Mouse (Mus musculus): ENCODE data around the gene Hnrnpm. TPM values are rescaled to one million over a fixed set of nuclear protein-coding genes. Genes with fewer than 3 reads are reported as not detected.

Gene Hnrnpm
- polyA plus RNA-seq, 1 experiment from 2014 or later, result 283 TPM

DNA sequence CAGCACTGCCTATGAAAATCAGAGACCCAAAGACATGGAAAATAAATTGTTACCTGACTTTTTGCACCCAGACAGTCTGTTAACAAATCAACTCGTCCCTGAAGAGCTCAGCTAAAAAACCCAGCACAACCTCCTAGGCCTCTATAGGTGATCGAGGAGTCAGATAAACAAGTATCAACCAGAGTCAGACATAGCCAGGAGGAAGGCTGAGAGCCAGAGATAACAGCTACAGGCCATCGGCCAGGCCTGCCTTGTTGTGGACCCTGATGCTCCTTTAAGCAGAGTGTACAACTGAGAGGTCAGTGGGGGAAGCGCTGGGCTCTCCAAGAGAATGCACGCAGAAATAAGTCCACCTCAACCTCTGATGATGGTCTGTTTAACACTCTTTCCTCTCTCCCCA lies 26.6 kb upstream of the Hnrnpm start:
- WGBS, result 89% methylated on average over 5 of the region's 5 CpGs
- Histone ChIP-seq H3K4me1 (replicated peaks) (peaks cover 5% of the 10 kb centered on the region; the same call in 1 of the 2 replicates), H3K36me3 (peaks cover 29% of the 10 kb centered on the region), H3K27ac (no peak overlapping the region), H3K9ac (replicated peaks) (no peak overlapping the region), H3K9me3 (no peaks in the 10 kb centered on the region), H3K4me2 (replicated peaks) (no peak overlapping the region), H3K4me3 (replicated peaks) (no peak overlapping the region), H3K27me3 (no peaks in the 10 kb centered on the region)
- ATAC-seq, result no peak

DNA sequence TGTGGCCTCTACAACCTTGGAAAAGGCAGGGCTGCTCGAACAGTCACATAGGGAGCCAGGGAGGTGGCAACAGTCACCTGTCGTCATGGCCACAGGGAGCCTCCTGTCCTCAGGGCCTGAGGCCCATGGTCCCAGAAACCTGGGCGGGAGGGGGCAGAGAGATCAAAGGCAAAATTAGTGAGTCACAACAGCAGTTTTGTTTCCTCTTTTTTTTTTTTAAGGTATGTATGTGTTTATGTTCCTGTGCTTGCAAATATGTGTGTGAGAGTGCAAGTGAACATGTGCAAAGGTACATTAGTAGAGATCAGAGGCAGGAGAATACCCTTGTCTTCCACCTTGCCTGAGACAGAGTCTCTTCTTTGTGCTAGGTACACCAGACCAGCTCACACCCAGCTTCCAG lies 23.2 kb upstream of the Hnrnpm start:
- H3K4me3 ChIP-seq (replicated peaks), result no peak overlapping the region
- WGBS, result 84% methylated on average over 3 of the region's 3 CpGs
- no peaks in the 10 kb centered on the region for H3K9me3 ChIP-seq
- no peaks in the 10 kb centered on the region for H3K4me1 ChIP-seq (replicated peaks)
- no peak overlapping the region for H3K27ac ChIP-seq
- no peak overlapping the region for H3K4me2 ChIP-seq (replicated peaks)
- H3K36me3 ChIP-seq, result peaks cover 52% of the 10 kb centered on the region
- no peak overlapping the region for H3K9ac ChIP-seq (replicated peaks)
- ATAC-seq, result no peak
- H3K27me3 ChIP-seq, result no peaks in the 10 kb centered on the region

DNA sequence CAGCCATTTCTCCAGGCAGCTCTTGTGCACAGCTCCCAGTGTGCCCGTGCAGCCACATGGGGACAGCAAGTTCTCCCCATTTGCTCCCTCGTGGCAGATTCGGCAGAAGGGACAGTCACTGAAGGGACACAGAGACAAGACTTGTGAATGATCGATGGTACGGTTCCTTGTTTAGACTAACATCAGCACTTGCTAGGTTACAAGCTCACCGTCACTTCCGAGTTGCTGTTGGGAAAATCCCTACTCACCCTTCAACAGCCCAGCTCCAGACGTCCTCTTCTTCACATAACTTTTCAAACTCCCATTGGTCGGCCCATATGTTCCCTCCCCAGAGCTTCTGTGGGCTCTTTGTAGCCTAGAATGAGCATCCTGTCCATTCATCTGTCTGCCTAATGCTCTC lies 16.4 kb upstream of the Hnrnpm start:
- Histone ChIP-seq H3K9me3 (no peaks in the 10 kb centered on the region), H3K36me3 (peaks cover 58% of the 10 kb centered on the region)
- WGBS, result 90% methylated on average over 9 of the region's 9 CpGs

DNA sequence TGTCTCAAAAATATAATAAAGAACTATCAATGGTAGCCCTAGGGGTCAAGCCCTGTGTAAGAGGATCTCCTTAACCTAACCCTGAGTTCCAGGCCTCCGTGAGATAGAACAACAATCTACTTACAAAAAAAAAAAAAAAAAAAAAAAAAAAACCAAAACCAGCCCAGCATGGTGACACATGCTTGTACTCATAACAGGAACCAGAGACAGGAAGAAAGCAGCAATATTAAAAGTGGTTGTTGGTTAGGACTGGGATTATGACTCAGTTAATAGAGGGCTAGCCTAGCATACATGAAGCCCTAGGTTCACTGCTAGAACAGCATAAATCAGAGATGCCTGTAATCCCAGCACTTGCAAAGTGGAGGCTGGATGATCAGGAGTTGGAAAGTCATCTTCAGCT lies 15.5 kb upstream of the Hnrnpm start:
- Histone ChIP-seq H3K4me1 (replicated peaks) (no peaks in the 10 kb centered on the region), H3K4me2 (replicated peaks) (no peak overlapping the region), H3K9ac (replicated peaks) (no peak overlapping the region), H3K27me3 (no peaks in the 10 kb centered on the region), H3K9me3 (no peaks in the 10 kb centered on the region), H3K27ac (no peak overlapping the region), H3K4me3 (replicated peaks) (no peak overlapping the region), H3K36me3 (peaks cover 59% of the 10 kb centered on the region)
- 71% methylated on average over 1 of the region's 1 CpGs for WGBS
- ATAC-seq, result no peak

More for the DNA sequence above, 16.4 kb upstream of the Hnrnpm start:
- no peak for ATAC-seq
- no peak overlapping the region for H3K4me2 ChIP-seq (replicated peaks)
- no peak overlapping the region for H3K9ac ChIP-seq (replicated peaks)
- no peak overlapping the region for H3K27ac ChIP-seq
- H3K27me3 ChIP-seq, result no peaks in the 10 kb centered on the region
- H3K4me1 ChIP-seq (replicated peaks), result no peaks in the 10 kb centered on the region
- no peak overlapping the region for H3K4me3 ChIP-seq (replicated peaks)

DNA sequence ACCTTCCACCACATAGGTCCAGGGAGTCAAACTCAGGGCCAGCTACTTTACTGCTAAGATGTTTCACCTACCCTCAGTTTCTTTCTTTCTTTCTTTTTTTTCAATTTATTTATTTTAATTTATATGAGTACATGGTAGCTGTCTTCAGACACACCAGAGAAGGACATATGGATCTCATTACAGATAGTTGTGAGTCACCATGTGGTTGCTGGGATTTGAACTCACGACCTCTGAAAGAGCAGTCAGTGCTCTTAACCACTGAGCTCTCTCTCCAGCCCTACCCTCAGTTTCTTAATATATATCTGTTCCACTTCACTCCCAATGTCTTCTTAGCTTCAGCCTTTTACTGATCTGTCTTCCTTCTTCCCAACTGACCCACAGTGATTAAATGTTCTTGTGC lies 8.8 kb upstream of the Hnrnpm start:
- Histone ChIP-seq H3K4me1 (replicated peaks) (no peaks in the 10 kb centered on the region), H3K27me3 (no peaks in the 10 kb centered on the region), H3K36me3 (peaks cover 66% of the 10 kb centered on the region), H3K27ac (no peak overlapping the region), H3K9me3 (no peaks in the 10 kb centered on the region), H3K4me2 (replicated peaks) (no peak overlapping the region), H3K4me3 (replicated peaks) (no peak overlapping the region), H3K9ac (replicated peaks) (no peak overlapping the region)
- WGBS, result 97% methylated on average over 1 of the region's 1 CpGs
- ATAC-seq, result no peak

DNA sequence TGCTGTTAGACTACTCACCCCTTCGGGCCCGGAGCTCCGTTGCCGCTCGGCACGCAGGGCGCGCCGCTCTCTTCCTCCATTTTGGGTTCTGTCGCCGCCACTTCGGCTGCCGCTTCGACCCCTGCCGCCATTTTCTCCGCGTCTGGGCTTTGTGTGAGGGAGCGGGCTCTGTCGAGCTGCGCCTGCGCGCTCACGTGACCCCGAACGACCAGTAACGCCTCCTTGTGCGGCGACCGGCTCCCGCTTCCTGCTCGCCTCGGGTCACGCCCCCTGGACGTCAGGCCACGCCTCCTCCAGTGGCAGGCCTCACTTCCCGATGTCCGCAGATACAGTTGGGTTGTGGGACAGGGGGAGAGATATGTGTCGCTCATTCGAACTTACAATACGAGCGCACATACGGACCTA lies 1.4 kb downstream of the Hnrnpm start:
- Histone ChIP-seq H3K9me3 (no peaks in the 10 kb centered on the region), H3K27ac (peak overlapping the region; percentile 97), H3K9ac (replicated peaks) (peak overlapping the region; percentile 92), H3K4me2 (replicated peaks) (peak overlapping the region; percentile 96), H3K4me3 (replicated peaks) (peak overlapping the region; percentile 76), H3K4me1 (replicated peaks) (peaks cover 45% of the 10 kb centered on the region), H3K36me3 (no peaks in the 10 kb centered on the region), H3K27me3 (no peaks in the 10 kb centered on the region)
- WGBS, result under 1% methylated on average over 38 of the region's 42 CpGs
- ATAC-seq, result peak; percentile 97

DNA sequence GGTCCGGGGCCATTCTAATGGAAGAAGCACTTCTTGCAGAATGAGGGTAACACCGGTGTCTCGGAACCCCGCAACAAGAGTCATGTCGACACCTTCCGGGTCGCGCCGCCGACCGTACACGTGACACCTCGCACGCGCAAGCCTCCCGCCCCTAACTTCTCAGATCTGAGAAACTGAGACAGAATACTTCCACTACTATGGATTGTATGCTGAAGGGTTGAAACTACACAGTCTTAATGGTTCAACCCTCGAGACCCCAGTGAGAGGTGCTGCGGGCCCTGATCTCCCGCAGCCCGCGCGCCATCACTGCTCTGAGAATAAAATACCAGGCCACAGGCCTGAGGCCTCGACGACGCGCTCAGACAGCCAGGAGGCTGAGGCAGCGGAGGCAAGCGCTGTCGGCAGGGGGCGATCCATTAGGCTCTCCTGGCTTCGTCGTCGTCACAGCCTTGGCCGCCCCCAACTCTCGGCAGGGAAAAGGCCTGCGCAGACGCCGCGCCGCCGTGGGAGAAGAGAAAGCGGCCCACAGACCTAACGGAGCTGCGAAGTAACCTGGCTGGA lies 1.9 kb downstream of the Hnrnpm start:
- peak overlapping the region; percentile 92 for H3K9ac ChIP-seq (replicated peaks)
- peak overlapping the region; percentile 97 for H3K27ac ChIP-seq
- 0% methylated on average over 38 of the region's 44 CpGs for WGBS
- peak overlapping the region; percentile 76 for H3K4me3 ChIP-seq (replicated peaks)
- no peaks in the 10 kb centered on the region for H3K36me3 ChIP-seq
- no peaks in the 10 kb centered on the region for H3K9me3 ChIP-seq
- ATAC-seq, result peak; percentile 90
- H3K4me2 ChIP-seq (replicated peaks), result peak overlapping the region; percentile 96
- H3K4me1 ChIP-seq (replicated peaks), result peaks cover 47% of the 10 kb centered on the region
- H3K27me3 ChIP-seq, result no peaks in the 10 kb centered on the region

DNA sequence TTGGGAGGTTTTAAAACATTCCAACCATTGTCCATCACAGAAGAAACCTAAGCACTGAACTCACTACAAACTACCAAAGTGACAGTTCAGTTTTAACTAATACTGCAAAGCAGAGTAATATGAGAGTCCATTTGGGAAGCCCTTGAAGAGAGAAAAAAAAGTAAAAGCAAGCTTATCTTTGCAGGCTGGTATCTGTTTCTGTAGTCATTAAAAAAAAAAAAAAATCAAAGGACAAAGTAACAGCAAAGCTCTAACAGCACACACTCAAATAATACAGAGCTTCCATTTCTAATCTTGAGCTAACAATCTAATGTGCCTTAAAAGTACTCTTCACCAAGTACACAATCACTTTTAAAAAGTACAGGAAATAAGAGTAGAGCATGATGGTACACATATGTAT lies 4.9 kb downstream of the Hnrnpm start:
- no peaks in the 10 kb centered on the region for H3K9me3 ChIP-seq
- H3K9ac ChIP-seq (replicated peaks), result no peak overlapping the region
- H3K4me2 ChIP-seq (replicated peaks), result peak overlapping the region; percentile 96
- H3K36me3 ChIP-seq, result peaks cover 9% of the 10 kb centered on the region
- H3K27ac ChIP-seq, result no peak overlapping the region
- H3K27me3 ChIP-seq, result no peaks in the 10 kb centered on the region
- peaks cover 55% of the 10 kb centered on the region for H3K4me1 ChIP-seq (replicated peaks)
- ATAC-seq, result no peak
- H3K4me3 ChIP-seq (replicated peaks), result 0 out of 2 replicates have a peak overlapping the region, but pooled peaks have one; percentile 2

DNA sequence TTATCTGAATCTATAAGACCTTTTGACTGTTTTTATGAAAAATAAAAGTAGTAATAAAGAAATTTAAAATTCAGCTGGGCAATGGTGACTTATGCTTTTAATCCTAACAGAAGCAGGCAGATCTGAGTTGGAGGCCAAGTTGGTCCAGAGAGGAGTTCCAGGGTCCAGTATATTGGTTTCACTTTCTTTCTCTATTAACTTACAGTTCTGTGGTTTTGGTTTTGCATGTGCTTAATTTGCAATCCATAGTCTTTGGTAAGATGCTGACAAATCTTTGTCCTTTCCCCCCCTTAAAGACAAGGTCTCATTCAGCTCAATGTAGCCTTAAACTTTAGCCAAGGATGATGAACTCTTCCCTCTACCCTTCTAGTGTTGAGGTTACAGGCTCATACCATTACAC lies 7.9 kb downstream of the Hnrnpm start:
- Histone ChIP-seq H3K4me3 (replicated peaks) (no peak overlapping the region), H3K4me1 (replicated peaks) (peaks cover 57% of the 10 kb centered on the region), H3K27me3 (no peaks in the 10 kb centered on the region), H3K27ac (no peak overlapping the region), H3K4me2 (replicated peaks) (no peak overlapping the region), H3K9ac (replicated peaks) (no peak overlapping the region), H3K9me3 (no peaks in the 10 kb centered on the region), H3K36me3 (peaks cover 17% of the 10 kb centered on the region)
- ATAC-seq, result no peak

DNA sequence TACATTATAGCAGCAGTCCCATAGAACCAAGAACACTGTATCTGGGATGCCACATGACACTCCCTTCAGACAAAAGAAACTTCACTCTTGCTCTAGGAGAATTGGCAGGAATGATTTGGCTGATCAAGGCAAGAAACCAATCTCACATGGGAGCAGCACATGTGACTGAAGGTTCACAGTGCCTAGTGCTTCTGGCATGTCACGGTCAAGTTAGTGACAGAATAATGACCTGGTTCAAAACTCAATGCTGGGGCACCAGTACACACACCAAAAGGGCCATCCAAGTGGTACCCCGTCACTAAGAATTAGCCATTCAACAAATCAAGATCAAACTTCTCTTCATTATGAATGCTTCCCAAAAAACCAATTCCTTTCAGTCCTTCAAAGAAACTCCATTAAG lies 10.6 kb downstream of the Hnrnpm start:
- Histone ChIP-seq H3K27ac (no peak overlapping the region), H3K4me2 (replicated peaks) (no peak overlapping the region), H3K27me3 (no peaks in the 10 kb centered on the region), H3K9me3 (no peaks in the 10 kb centered on the region), H3K4me1 (replicated peaks) (peaks cover 33% of the 10 kb centered on the region), H3K4me3 (replicated peaks) (no peak overlapping the region), H3K36me3 (peaks cover 17% of the 10 kb centered on the region), H3K9ac (replicated peaks) (no peak overlapping the region)
- WGBS, result 93% methylated on average over 2 of the region's 2 CpGs
- ATAC-seq, result no peak

DNA sequence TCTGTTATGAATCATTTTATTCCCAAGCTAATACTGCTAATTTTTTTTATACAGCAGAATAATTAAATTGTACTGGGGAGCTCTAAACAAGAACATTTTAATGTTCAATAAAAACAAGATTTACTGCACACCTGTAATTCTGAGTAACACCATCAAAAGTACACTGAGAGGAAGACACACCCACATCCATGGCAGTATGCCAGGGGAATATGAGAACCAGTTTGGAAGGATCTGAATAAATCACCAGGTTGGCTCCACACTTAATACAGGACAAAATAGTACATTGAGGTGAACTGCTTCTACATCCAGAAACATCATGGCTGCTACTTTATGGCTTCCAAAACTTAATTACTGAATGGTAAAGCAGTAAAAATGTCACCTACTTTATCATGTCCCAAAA lies 11.2 kb downstream of the Hnrnpm start:
- ATAC-seq, result no peak
- no peak overlapping the region for H3K9ac ChIP-seq (replicated peaks)
- no peak overlapping the region for H3K27ac ChIP-seq
- H3K27me3 ChIP-seq, result no peaks in the 10 kb centered on the region
- H3K9me3 ChIP-seq, result no peaks in the 10 kb centered on the region
- no peak overlapping the region for H3K4me3 ChIP-seq (replicated peaks)
- H3K4me2 ChIP-seq (replicated peaks), result no peak overlapping the region
- peaks cover 31% of the 10 kb centered on the region for H3K4me1 ChIP-seq (replicated peaks)
- H3K36me3 ChIP-seq, result peaks cover 17% of the 10 kb centered on the region

DNA sequence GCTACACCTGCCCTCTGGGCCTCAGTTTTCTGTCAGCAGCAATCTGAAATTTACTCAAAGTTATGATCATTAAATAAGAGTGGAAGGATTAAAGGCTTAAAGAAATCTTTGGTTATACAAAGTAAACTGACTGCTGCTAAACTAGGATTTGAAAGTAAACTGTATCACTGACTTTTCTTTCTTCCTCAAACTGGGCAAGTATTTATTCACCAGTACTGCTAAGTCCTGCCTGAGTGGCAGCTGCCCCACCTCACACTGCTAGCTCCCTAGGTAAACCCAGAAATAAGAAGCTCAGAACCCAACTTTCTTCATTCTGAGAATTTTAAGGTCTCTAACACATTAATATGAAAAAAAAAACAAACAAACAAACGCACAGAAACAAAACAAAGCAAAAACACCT lies 12.8 kb downstream of the Hnrnpm start:
- 71% methylated on average over 1 of the region's 1 CpGs for WGBS

DNA sequence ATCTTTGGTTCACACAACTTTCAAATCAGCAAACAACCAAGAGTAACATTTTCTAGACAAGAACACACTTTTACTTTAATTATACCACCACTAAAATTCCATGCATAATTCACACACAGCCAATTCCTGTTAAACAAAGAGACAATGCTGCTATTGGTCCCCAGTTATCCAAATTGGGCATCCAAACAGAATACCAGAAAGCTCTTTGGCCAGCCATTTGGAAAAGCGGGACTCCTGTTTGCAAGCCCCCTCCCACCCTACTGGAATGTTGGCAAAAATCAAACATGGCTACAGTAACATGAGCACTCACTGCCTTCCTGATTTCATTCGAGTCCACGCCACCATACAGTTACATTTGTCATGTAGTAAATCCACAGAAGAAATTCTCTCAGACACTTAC lies 17.0 kb downstream of the Hnrnpm start:
- no peak overlapping the region for H3K4me3 ChIP-seq (replicated peaks)
- H3K27ac ChIP-seq, result no peak overlapping the region
- H3K27me3 ChIP-seq, result no peaks in the 10 kb centered on the region
- H3K9ac ChIP-seq (replicated peaks), result no peak overlapping the region
- ATAC-seq, result no peak
- no peak overlapping the region for H3K4me2 ChIP-seq (replicated peaks)
- H3K4me1 ChIP-seq (replicated peaks), result peaks cover 12% of the 10 kb centered on the region; the same call in 1 of the 2 replicates
- H3K9me3 ChIP-seq, result no peaks in the 10 kb centered on the region
- H3K36me3 ChIP-seq, result peaks cover 31% of the 10 kb centered on the region
- WGBS, result 91% methylated on average over 3 of the region's 3 CpGs

More for the DNA sequence above, 12.8 kb downstream of the Hnrnpm start:
- Histone ChIP-seq H3K9ac (replicated peaks) (no peak overlapping the region), H3K36me3 (peaks cover 17% of the 10 kb centered on the region), H3K4me1 (replicated peaks) (peaks cover 24% of the 10 kb centered on the region), H3K27me3 (no peaks in the 10 kb centered on the region), H3K9me3 (no peaks in the 10 kb centered on the region), H3K27ac (no peak overlapping the region), H3K4me2 (replicated peaks) (no peak overlapping the region), H3K4me3 (replicated peaks) (no peak overlapping the region)
- ATAC-seq, result no peak
